Mouse (Mus musculus) hindbrain, embryonic 16.5 days (tissue): ENCODE results near the gene Asf1b. TPM values are rescaled to one million over a fixed set of nuclear protein-coding genes. Genes with fewer than 3 reads are reported as not detected.

Experiments used
- ATAC-seq: fragments of 200-750 bp; cut with Nextera tagmentation; 2 replicates; pipeline ENCODE4 v1.8.0; 2017; ENCODE audit warnings: moderate TSS enrichment, moderate library complexity
- H3K27ac ChIP-seq: fragments of 300-500 bp; sonication (generic); 2 replicates; pipeline ENCODE4 v1.5.1; 2014; ENCODE audit warnings: low read depth, mild to moderate bottlenecking, control low read depth, low read length, moderate library complexity
- H3K27me3 ChIP-seq: fragments of 300-500 bp; sonication (generic); replicated peaks from 2 replicates; pipeline ENCODE4 v1.6.1; 2014; ENCODE audit warnings: low read length; ENCODE audit not compliant: control insufficient read depth, insufficient read depth
- H3K36me3 ChIP-seq: fragments of 300-500 bp; sonication (generic); 2 replicates; pipeline ENCODE4 v1.6.1; 2014; ENCODE audit warnings: mild to moderate bottlenecking, low read length, moderate library complexity, mixed read lengths; ENCODE audit not compliant: control insufficient read depth, insufficient read depth
- H3K4me1 ChIP-seq: fragments of 300-500 bp; sonication (generic); 2 replicates; pipeline ENCODE4 v1.6.1; 2014; ENCODE audit warnings: low read depth, low read length; ENCODE audit not compliant: control insufficient read depth, insufficient read depth
- H3K4me2 ChIP-seq: fragments of 300-500 bp; sonication (generic); 2 replicates; pipeline ENCODE4 v1.6.1; 2014; ENCODE audit warnings: mild to moderate bottlenecking, low read length, control low read depth, moderate library complexity
- H3K4me3 ChIP-seq: fragments of 300-500 bp; sonication (generic); 2 replicates; pipeline ENCODE4 v1.5.1; 2014; ENCODE audit warnings: mild to moderate bottlenecking, low read length, control low read depth, moderate library complexity
- H3K9ac ChIP-seq: fragments of 300-500 bp; sonication (generic); 2 replicates; pipeline ENCODE4 v1.6.1; 2014; ENCODE audit warnings: low read depth, mild to moderate bottlenecking, control low read depth, low read length, moderate library complexity
- H3K9me3 ChIP-seq: fragments of 300-500 bp; sonication (generic); 2 replicates; pipeline ENCODE4 v1.6.1; 2014; ENCODE audit warnings: mild to moderate bottlenecking, low read length, moderate library complexity; ENCODE audit not compliant: control insufficient read depth
- WGBS: fragments of 180-500 bp; shearing (Covaris S2); extraction: QIAGEN DNeasy Blood & Tissue Kit; methylation state at CpG from one replicate; pipeline ENCODE4 v1.1.7; 2014; 5-methylcytosine and 5-hydroxymethylcytosine counted together
- polyA plus RNA-seq: library from polyadenylated mRNA; unstranded; fragments of >200 nt; fragmentation: Nextera tagmentation; extraction: Ambion mirVana; gene quantifications from 2 replicates; pipeline ENCODE4 v1.2.1, GENCODE M21; 2015

Gene Asf1b
- polyA plus RNA-seq: 9.8 and 14.6 TPM in 2 replicates

DNA sequence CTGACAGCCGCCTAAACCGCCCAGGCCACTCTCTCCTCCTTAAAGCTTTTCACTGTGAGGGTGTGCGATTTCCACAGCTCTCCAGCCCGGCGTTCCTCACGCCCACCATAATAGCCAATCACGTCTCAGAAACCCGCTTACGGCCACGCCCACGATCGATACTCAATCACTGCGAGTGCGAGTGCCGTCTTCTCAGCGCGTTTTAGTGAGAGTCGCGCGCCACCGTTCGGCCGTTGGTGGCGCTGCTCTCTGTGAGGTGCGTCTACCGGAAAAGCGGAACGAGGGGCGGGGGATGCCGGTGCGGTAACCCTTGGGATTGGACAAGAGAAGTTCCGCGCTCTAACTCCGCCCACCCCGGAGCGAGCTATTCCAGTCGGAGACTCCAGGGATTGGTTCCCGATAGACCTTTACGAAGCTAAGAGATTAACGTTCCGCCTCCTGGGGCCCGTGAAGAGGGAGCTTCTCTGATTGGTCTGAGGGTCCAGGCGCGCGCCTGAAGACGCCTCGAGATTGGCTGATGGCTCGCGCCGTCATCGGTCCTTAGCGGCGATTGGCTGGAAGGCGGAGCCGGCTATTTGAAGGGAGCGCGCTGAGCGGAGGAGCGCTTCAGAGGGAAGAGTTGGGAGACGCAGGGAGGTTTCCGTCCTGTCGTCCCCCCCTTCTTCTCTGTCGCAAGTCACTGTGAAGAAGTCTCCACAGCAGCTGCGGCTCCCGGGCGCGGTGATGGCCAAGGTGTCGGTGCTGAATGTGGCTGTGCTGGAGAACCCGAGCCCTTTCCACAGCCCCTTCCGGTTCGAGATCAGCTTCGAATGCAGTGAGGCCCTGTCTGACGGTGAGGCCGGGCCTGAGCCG lies at the start of gene Asf1b, which contains the start of gene Gm10644:
Asf1b (plus strand) TSS at position 402 of the 852 bp plus-strand sequence.
Gm10644 (minus strand) TSS at position 100 of the 852 bp plus-strand sequence.
- Histone ChIP-seq H3K36me3 (no peaks in the 10 kb centered on the region), H3K9ac (peak within 1 kb of the TSS; percentile 58), H3K4me2 (peak within 1 kb of the TSS; percentile 79), H3K9me3 (no peaks in the 10 kb centered on the region), H3K4me3 (peak within 1 kb of the TSS; percentile 57), H3K27me3 (no peaks in the 10 kb centered on the region), H3K4me1 (peaks cover 6% of the 10 kb centered on the region), H3K27ac (peak within 1 kb of the TSS; percentile 76)
- WGBS: under 1% methylated on average over 66 of the region's 75 CpGs
- ATAC-seq: peak; percentile 100

GRCm38 (mm10) chr8:83908583-83908982 lies 46.7 kb upstream of the Asf1b start:
- no peak for ATAC-seq
- Histone ChIP-seq H3K27me3 (no peaks in the 10 kb centered on the region), H3K9me3 (no peaks in the 10 kb centered on the region), H3K4me1 (peaks cover 30% of the 10 kb centered on the region), H3K4me2 (no peak overlapping the region), H3K27ac (no peak overlapping the region), H3K9ac (no peak overlapping the region), H3K4me3 (no peak overlapping the region), H3K36me3 (no peaks in the 10 kb centered on the region)
- 72% methylated on average over 6 of the region's 6 CpGs for WGBS

DNA sequence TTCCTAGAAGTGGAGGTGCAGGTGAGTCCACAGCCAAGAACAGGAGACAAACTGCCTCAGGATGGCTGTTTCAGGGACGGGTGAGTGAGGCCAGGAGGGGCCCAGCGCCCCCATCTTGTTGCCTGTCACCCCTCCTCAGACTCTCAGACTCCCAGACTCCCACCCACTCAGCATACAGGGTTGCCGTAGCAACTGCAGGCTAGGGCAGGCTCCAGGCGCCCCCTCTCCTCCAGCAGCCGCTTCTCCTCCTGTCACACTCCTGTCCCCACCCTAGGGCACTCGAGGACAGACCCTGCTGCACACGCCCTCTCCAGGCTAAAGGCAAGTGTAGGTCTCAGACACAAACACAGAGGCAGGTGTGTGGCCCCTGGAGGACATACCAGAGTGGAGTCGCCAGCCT lies 46.0 kb upstream of the Asf1b start:
- no peaks in the 10 kb centered on the region for H3K9me3 ChIP-seq
- no peak overlapping the region for H3K27ac ChIP-seq
- H3K4me2 ChIP-seq: no peak overlapping the region
- no peaks in the 10 kb centered on the region for H3K36me3 ChIP-seq
- H3K4me3 ChIP-seq: no peak overlapping the region
- H3K4me1 ChIP-seq: peaks cover 24% of the 10 kb centered on the region
- H3K9ac ChIP-seq: no peak overlapping the region
- H3K27me3 ChIP-seq: no peaks in the 10 kb centered on the region
- 0 out of 2 replicates have a peak, but pooled peaks have one; percentile 9 for ATAC-seq
- WGBS: 40% methylated on average over 8 of the region's 8 CpGs

GRCm38 (mm10) chr8:83911809-83912731 lies 43.2 kb upstream of the Asf1b start:
- Histone ChIP-seq H3K4me1 (peaks cover 37% of the 10 kb centered on the region), H3K27ac (no peak overlapping the region), H3K9me3 (no peaks in the 10 kb centered on the region), H3K9ac (no peak overlapping the region), H3K4me2 (no peak overlapping the region), H3K4me3 (no peak overlapping the region), H3K36me3 (no peaks in the 10 kb centered on the region), H3K27me3 (no peaks in the 10 kb centered on the region)
- WGBS: 79% methylated on average over 5 of the region's 5 CpGs
- no peak for ATAC-seq

- Histone ChIP-seq H3K4me3 (no peak overlapping the region), H3K4me2 (no peak overlapping the region), H3K36me3 (no peaks in the 10 kb centered on the region), H3K9ac (no peak overlapping the region), H3K9me3 (no peaks in the 10 kb centered on the region), H3K27me3 (no peaks in the 10 kb centered on the region), H3K27ac (no peak overlapping the region), H3K4me1 (peaks cover 22% of the 10 kb centered on the region)
- WGBS: 94% methylated on average over 3 of the region's 3 CpGs
- no peak for ATAC-seq
These were observed 41.1 kb upstream of the Asf1b start for GRCm38 (mm10) chr8:83914232-83914631.

GRCm38 (mm10) chr8:83914860-83915259 lies 40.4 kb upstream of the Asf1b start:
- no peak overlapping the region for H3K9ac ChIP-seq
- 52% methylated on average over 4 of the region's 5 CpGs for WGBS
- no peaks in the 10 kb centered on the region for H3K9me3 ChIP-seq
- H3K4me1 ChIP-seq: peaks cover 21% of the 10 kb centered on the region
- no peak overlapping the region for H3K27ac ChIP-seq
- no peaks in the 10 kb centered on the region for H3K27me3 ChIP-seq
- ATAC-seq: no peak; the same call in 1 of the 2 replicates
- H3K36me3 ChIP-seq: peaks cover 5% of the 10 kb centered on the region; the same call in 1 of the 2 replicates
- no peak overlapping the region for H3K4me2 ChIP-seq
- H3K4me3 ChIP-seq: no peak overlapping the region

GRCm38 (mm10) chr8:83916015-83916414 lies 39.3 kb upstream of the Asf1b start:
- Histone ChIP-seq H3K4me1 (peaks cover 21% of the 10 kb centered on the region), H3K9me3 (no peaks in the 10 kb centered on the region), H3K27ac (no peak overlapping the region), H3K4me2 (no peak overlapping the region), H3K27me3 (no peaks in the 10 kb centered on the region), H3K36me3 (peaks cover 14% of the 10 kb centered on the region; the same call in 1 of the 2 replicates), H3K4me3 (no peak overlapping the region), H3K9ac (no peak overlapping the region)
- ATAC-seq: no peak
- 71% methylated on average over 5 of the region's 5 CpGs for WGBS

DNA sequence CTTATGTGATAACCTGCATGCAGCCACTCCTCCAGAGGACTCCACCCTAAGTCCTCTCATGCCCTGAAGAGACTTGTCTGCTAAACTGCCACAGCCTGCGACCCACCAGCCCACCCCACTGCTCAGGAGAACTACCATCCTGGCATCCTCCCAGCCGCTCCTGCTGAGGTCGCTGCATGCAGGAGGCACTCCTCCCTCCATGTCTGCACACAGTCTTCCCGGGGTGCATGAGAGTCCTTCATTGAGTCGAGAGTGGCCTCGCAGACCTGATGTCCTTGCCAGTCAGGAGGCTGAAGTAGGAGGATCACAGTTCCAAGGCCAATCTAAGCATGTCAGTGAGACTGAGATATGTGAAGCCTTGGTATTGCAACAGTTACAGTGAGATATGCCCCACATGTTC lies 37.7 kb upstream of the Asf1b start:
- H3K4me1 ChIP-seq: peaks cover 17% of the 10 kb centered on the region
- no peak overlapping the region for H3K27ac ChIP-seq
- peaks cover 17% of the 10 kb centered on the region for H3K36me3 ChIP-seq
- 84% methylated on average over 6 of the region's 6 CpGs for WGBS
- no peak for ATAC-seq
- H3K4me2 ChIP-seq: no peak overlapping the region
- H3K27me3 ChIP-seq: no peaks in the 10 kb centered on the region
- H3K9me3 ChIP-seq: no peaks in the 10 kb centered on the region
- H3K4me3 ChIP-seq: no peak overlapping the region
- no peak overlapping the region for H3K9ac ChIP-seq

GRCm38 (mm10) chr8:83921558-83921957 lies 33.7 kb upstream of the Asf1b start:
- WGBS: 72% methylated on average over 3 of the region's 3 CpGs
- H3K27me3 ChIP-seq: no peaks in the 10 kb centered on the region
- ATAC-seq: 0 out of 2 replicates have a peak, but pooled peaks have one; percentile 29
- no peaks in the 10 kb centered on the region for H3K4me1 ChIP-seq
- H3K36me3 ChIP-seq: peaks cover 39% of the 10 kb centered on the region
- no peak overlapping the region for H3K4me2 ChIP-seq
- no peaks in the 10 kb centered on the region for H3K9me3 ChIP-seq
- no peak overlapping the region for H3K9ac ChIP-seq
- no peak overlapping the region for H3K27ac ChIP-seq
- no peak overlapping the region for H3K4me3 ChIP-seq
